Mouse (Mus musculus) common myeloid progenitor, adult 5-6 weeks (primary cell): ENCODE measurements at regions not wholly inside any gene's neighbourhood (a gene's known extent, or its start where the extent isn't known, plus 50 kb on each side); places are given as distances from the start of the nearest gene placed in this dataset.

ENCODE experiments used
- ATAC-seq: replicated peaks from 2 replicates; pipeline ENCODE4 v1.8.0; 2016; ENCODE audit warnings: low read depth, mild to moderate bottlenecking, moderate TSS enrichment, inconsistent platforms; ENCODE audit not compliant: poor library complexity, severe bottlenecking

DNA sequence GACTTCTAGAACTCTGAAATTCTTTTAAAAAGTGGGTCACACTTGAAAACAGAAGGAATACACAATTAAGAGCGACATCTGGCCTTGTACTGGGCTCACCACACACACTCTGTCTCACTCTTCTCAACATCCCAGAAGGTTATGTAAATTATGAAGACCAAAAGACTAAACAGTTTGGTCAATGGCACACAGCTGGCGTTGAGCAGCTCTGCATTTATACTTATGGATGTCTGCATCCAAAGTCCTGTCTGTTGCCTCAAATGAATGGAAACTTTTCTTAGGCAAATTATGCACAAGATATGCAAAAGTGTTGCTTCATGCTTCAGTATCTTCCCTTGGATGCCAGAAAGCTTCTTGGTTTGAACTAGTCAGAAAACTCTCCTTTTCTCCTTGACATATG is 323.5 kb downstream of the Ppp3ca start:
- ATAC-seq: no peak

- ATAC-seq: no peak
These were observed 324.6 kb downstream of the Ppp3ca start for GRCm38 (mm10) chr3:136994361-136995083.

GRCm38 (mm10) chr3:136995611-136996335 is 325.8 kb downstream of the Ppp3ca start:
- ATAC-seq: no peak

DNA sequence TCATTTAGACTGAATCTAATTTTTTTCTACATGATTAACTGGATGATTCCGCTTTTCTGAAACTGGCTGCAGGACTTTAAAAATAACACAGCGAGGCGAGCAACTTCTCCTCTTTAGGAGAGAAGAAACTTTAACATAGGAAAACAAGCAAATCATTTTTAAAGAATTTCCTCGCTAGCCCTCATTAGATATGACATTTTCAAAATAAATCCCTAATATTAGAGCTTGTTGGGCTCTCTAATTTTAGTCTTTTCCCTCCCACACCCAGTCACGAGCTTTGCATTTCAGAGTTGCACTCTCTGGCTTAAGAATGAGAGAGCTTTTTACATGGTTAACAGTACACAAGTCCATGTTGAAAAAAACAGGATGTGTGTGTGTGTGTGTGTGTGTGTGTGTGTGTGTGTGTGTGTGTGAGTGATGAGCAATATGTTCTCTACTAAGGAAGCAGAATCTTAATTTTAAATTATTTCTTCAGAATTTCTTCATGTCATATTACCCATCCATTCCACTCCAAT is 326.5 kb downstream of the Ppp3ca start:
- no peak for ATAC-seq

DNA sequence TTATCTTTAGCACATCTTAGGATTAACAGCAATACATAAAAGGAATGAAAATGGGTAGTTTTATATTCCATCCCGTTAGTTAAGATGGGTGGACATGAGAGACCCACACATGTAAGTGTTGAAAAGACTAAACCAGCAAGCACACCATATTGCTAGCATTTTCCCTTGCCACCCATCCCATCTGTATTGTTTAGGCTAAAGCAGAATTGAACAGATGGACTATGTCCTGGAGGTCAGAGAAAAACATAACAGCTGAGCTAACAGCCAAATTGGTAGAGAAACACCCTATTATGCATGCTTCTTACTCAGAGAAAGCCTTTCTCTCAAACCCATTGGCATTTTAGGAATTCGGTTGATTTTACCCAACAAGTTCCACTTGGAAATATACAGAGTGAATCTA is 329.3 kb upstream of the Emcn start:
- no peak for ATAC-seq

GRCm38 (mm10) chr3:137014686-137015085 is 326.2 kb upstream of the Emcn start:
- ATAC-seq: 0 out of 2 replicates have a peak, but pooled peaks have one; percentile 56

GRCm38 (mm10) chr3:137015199-137015598 is 325.7 kb upstream of the Emcn start:
- ATAC-seq: no peak

DNA sequence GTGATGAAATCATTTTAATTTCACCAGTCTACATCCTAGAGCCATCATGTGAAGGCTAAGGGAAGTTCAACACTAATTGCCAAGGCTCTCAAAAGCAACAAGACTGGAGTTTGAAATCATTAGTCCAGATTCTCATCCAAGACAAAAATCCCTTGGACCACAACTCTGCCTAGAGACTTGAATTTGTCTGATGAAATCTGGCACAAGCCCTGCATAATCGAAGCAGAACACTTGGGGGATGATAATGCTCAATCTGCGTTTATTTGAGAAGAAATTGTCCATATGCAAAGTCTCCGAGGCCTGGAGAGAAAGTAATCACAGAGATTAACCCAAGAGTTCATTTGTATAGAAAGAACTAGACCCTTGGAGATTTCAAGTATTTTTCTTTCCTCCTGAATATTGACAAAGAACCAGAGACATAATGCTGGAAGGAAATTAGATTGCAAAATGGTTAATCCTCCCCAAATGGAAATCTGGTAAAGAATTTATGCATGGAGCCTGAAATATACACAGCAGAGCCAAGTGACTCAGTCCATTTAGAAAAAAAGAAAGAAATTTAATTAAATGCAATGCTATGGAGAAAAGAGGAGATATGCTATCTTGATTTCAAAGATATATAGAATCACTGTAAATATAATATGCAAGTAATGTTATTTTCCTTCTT is 320.8 kb upstream of the Emcn start:
- ATAC-seq: no peak

- ATAC-seq: no peak
These were observed 311.3 kb upstream of the Emcn start for GRCm38 (mm10) chr3:137029546-137029945.

- no peak for ATAC-seq
These were observed 308.1 kb upstream of the Emcn start for GRCm38 (mm10) chr3:137032802-137033201.

DNA sequence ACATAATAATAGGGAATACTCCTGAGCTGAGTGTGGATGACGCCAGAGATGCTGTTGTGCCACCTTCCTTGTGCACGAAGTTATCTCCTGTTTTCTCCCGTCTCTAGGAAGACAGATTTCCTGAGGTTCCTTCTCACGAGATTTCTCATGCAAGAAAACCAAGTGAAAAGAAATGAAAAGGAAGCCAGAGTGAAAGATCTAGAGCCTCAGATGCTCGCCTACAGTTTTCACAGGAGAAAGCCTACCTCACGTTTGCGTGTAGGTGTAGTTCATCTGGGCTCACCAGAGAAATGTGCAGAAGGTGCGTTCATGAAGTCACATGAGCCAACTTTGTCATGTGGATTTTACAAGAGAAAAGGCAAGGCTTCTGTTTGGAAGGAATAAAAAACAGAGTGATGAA is 301.2 kb upstream of the Emcn start:
- no peak for ATAC-seq

DNA sequence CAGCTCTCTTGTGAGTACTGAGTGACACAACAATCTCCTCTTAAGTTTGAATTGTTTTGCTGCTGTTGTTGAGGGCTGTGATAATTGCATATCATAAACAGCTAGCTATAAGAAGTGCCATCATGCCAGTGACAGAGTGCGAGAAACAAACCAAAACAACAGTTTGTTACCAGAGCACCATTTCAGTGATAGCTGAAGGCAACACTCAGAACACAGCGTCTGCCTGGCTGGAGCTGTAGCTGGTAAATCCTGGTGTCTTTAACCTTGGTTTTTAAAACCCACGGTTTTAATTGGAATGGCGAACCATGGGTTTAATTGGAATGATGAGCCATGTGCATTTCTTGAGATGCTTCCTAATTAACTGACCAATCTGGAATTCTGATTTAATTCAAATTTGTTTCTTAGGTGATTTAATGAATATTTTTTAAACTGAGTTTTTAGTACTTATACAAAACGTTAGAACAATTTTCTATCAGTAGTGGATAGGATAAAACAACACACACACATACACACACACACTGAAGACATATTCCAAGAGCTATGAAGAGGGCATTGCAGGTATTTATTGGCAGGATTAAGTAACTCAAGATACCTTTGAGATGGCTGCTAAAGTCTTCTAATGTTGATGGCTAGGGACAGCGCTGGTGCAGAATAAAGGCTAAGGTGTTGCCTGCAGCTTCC is 284.2 kb upstream of the Emcn start:
- no peak for ATAC-seq

DNA sequence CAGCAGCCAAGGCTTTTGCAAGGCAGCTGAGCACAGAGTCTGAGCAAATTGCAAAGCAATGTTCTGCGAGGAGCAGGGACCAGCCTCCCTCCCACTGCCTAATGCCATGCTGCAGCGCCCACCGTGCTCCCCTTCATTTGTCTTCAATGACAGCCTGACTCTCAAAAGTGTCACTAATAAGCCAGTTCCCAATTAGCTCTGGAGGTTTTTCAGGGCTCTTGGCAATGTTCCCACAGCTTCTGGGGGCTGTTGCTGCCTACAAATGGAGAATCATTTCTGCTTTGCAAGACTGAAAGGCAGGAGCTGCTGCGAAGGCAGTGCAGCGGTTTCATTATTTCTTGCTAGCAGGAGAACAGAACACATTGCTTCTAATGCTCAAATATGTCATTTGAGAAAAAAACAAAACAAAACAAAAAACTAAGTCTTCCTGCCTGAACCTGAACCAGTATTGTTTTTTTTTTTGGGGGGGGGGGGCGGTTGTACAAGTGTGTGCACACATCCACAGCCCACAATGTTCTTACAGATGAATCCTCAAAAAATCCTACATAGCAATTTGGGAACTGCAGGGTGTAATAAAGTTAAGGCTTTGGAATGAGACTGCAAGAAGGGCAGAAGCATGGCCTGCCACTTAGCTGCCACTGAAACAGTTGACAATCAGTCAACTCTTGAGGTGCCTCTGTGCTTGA is 283.5 kb upstream of the Emcn start:
- no peak for ATAC-seq

GRCm38 (mm10) chr3:137057911-137058260 is 283.0 kb upstream of the Emcn start:
- no peak for ATAC-seq

DNA sequence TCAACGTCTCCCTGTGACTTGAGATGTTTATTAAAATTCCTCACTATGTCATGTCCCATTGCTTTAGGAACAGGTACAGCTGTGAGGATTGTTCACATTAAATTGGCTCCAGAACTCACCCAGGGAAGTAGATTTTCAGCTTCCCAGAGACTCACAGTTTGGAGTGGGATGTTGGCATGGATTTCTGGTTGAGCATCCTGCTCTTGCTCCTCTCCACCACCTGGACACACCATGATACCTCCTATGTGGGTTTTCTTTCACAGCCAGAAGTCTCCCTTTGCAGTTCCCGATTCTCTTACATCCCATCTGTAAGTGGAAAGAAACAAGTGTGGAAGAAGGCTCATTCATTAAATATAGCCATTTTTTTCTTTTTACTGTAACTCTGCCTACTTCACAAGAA is 278.8 kb upstream of the Emcn start:
- no peak for ATAC-seq

- ATAC-seq: no peak
These were observed 273.5 kb upstream of the Emcn start for GRCm38 (mm10) chr3:137067336-137067735.

GRCm38 (mm10) chr3:137069334-137069733 is 271.5 kb upstream of the Emcn start:
- no peak for ATAC-seq

- no peak for ATAC-seq
These were observed 262.9 kb upstream of the Emcn start for GRCm38 (mm10) chr3:137077718-137078599.

- no peak for ATAC-seq
These were observed 262.3 kb upstream of the Emcn start for GRCm38 (mm10) chr3:137078600-137078975.
